Mouse (Mus musculus): ENCODE measurements around the gene Arhgap45.

DNA sequence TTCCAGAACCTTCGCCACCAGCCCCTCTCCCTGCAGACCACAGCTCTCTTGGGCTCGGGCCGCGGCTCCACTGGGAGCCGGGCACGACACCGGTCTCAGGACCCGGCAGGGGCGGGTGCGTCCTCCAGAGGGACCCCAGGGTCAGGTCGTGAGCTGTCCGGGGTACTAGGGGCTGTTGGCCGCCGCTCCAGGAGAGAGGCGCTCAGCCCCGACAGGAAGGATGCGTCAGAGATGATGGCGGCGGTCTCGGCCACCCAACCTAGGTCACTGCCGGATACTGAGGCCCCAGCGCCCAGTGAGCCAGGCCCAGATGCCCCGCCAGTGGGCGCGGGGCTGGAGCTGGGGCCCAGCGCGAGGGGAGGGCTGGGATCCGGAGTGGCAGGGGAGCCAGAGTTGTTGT is 39.1 kb upstream of the Arhgap45 start:
- TF ChIP-seq CTCF (IDR thresholded peaks at IDR 0.05) (no peak), POLR2A (IDR thresholded peaks at IDR 0.05; ENCODE audit: insufficient read depth, low read depth, low read length) (no peak), EP300 (IDR thresholded peaks at IDR 0.05; ENCODE audit: insufficient read depth, low read depth, low read length) (no peak)

Data from heart, adult 2 months (tissue).